Mouse (Mus musculus): ENCODE measurements around the gene Prkar2a.

Prkar2a gene

GRCm38 (mm10) chr9:108792307-108792706 is 103.2 kb downstream of the Prkar2a start:
- ATAC-seq (ENCODE audit: insufficient number of reproducible peaks, low FRiP score, low TSS enrichment): no peak

- no peak for ATAC-seq (ENCODE audit: insufficient number of reproducible peaks, low FRiP score, low TSS enrichment)
Measured at GRCm38 (mm10) chr9:108792730-108793129, 103.6 kb downstream of the Prkar2a start.

- ATAC-seq (ENCODE audit: insufficient number of reproducible peaks, low FRiP score, low TSS enrichment): no peak
Measured at GRCm38 (mm10) chr9:108795281-108795680, 106.2 kb downstream of the Prkar2a start.

- ATAC-seq (ENCODE audit: insufficient number of reproducible peaks, low FRiP score, low TSS enrichment): 0 out of 2 replicates have a peak, but pooled peaks have one; percentile 26
Measured at GRCm38 (mm10) chr9:108795762-108796161, 106.6 kb downstream of the Prkar2a start.

GRCm38 (mm10) chr9:108796351-108796981 is 107.4 kb downstream of the Prkar2a start:
- no peak for ATAC-seq (ENCODE audit: insufficient number of reproducible peaks, low FRiP score, low TSS enrichment)

GRCm38 (mm10) chr9:108797477-108797876 is 108.4 kb downstream of the Prkar2a start:
- ATAC-seq (ENCODE audit: insufficient number of reproducible peaks, low FRiP score, low TSS enrichment): no peak

GRCm38 (mm10) chr9:108798508-108799075 is 109.5 kb downstream of the Prkar2a start:
- ATAC-seq (ENCODE audit: insufficient number of reproducible peaks, low FRiP score, low TSS enrichment): no peak

GRCm38 (mm10) chr9:108799564-108799963 is 110.5 kb downstream of the Prkar2a start:
- no peak for ATAC-seq (ENCODE audit: insufficient number of reproducible peaks, low FRiP score, low TSS enrichment)
